Mouse (Mus musculus) megakaryocyte, embryonic 14.5 days (primary cell): Measurements from ENCODE around the gene Pgpep1. TPM values are rescaled to one million over a fixed set of nuclear protein-coding genes. Genes with fewer than 3 reads are reported as not detected.
A peak's percentile ranks its signal among the peaks of the same experiment; 100 is the strongest.

Experiments used
- H3K27me3 ChIP-seq: replicated peaks from 2 replicates; pipeline ENCODE3; 2012; ENCODE audit warnings: inconsistent platforms
- H3K36me3 ChIP-seq: replicated peaks from 2 replicates; pipeline ENCODE3; 2012; ENCODE audit warnings: low read length, inconsistent platforms, mixed read lengths
- H3K4me1 ChIP-seq: 2 replicates; pipeline ENCODE4 v1.6.1; 2012; ENCODE audit warnings: inconsistent platforms
- H3K4me3 ChIP-seq: replicated peaks from 2 replicates; pipeline ENCODE3; 2012; ENCODE audit warnings: moderate library complexity, mild to moderate bottlenecking, inconsistent platforms
- H3K9me3 ChIP-seq: 2 replicates; pipeline ENCODE4 v1.6.1; 2012; ENCODE audit warnings: inconsistent platforms
- FLI1 ChIP-seq: IDR thresholded peaks from 2 replicates; pipeline ENCODE4 v1.6.1; 2012; ENCODE audit warnings: low read length, inconsistent platforms, mixed read lengths
- GATA1 ChIP-seq: IDR thresholded peaks from 3 replicates; pipeline ENCODE4 v1.6.1; 2012; ENCODE audit warnings: mixed read lengths, low read length, inconsistent platforms, borderline replicate concordance
- polyA plus RNA-seq: library from polyadenylated mRNA; stranded (reverse); fragments of >175 nt; gene quantifications from 2 replicates; pipeline ENCODE4 v1.2.3, GENCODE M21; 2012; ENCODE audit warnings: low replicate concordance; ENCODE audit not compliant: insufficient read depth

Pgpep1 gene
- polyA plus RNA-seq, 1 experiment: 10.5 TPM

DNA sequence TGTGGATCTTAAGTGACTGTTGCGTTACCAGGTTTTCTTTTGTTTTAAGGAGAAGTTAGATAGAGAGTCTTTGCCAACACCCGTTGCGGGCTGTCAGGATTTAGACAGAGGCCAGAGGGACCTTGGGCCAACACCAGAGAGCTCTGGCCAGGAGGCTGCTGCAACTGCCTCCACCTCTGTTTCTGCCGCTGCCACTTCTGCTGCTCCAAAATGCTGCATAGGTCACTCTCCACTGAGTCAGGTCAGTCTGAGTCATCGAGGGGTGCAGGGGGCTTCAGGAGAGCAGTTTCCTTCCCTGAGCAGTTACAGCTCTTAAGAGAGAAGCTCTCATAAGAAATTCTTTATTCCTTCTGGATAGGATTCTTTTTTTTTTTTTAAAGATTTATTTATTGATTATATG lies 33.1 kb downstream of the Pgpep1 start:
- TF ChIP-seq GATA1 (no peak), FLI1 (no peak)
- Histone ChIP-seq H3K9me3 (peaks cover 4% of the 10 kb centered on the region; the same call in 1 of the 2 replicates), H3K4me3 (no peak overlapping the region), H3K4me1 (peaks cover 51% of the 10 kb centered on the region), H3K36me3 (no peaks in the 10 kb centered on the region), H3K27me3 (no peaks in the 10 kb centered on the region)

- TF ChIP-seq GATA1: no peak
- TF ChIP-seq FLI1: no peak
- no peaks in the 10 kb centered on the region for H3K27me3 ChIP-seq
- peaks cover 4% of the 10 kb centered on the region; the same call in 1 of the 2 replicates for H3K9me3 ChIP-seq
- H3K4me1 ChIP-seq: peaks cover 46% of the 10 kb centered on the region
- no peak overlapping the region for H3K4me3 ChIP-seq
- no peaks in the 10 kb centered on the region for H3K36me3 ChIP-seq
Observed at GRCm38 (mm10) chr8:70625104-70625503, 35.1 kb downstream of the Pgpep1 start.

DNA sequence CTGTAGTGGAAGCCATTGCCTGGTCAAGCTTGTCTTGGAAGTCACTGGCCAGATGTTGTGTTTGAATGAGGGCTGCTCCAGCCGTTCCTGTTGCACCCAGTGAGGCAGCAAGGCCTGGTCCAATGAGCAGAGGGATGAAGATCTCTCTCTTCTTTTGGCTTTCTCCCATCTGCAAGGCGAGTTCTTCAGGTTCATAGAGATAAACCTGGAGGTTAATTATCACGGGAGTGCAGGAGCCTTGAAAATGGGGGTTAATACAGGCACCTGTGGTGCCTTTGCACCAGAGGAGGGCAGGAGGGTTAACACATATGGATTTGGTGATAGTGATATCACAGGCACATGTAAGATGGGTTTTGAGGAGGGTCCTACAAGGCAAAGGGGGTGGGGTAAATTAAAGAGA lies 38.0 kb downstream of the Pgpep1 start:
- TF ChIP-seq GATA1: no peak
- no peak for TF ChIP-seq FLI1

DNA sequence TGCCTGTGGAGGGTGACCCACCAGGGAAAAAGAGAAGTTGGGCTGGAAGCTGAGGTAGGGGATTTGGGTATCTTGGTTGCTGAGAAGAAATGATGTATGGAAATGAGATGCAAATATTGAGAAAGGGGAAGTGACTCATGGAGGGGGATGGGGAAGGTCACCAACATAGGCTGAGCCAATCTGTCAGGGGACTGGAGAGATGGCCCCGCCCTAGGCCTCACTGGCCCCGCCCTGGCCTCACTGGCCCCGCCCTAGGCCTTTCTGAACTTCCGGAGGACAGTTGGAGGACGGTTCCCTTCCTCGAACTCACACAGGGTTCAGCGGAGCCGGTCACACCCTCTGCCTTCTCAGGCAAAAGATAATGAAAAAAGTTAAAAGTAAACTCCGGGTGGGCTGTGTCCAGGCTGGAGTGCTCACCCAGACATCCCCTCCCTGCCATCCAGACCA lies 41.3 kb downstream of the Pgpep1 start:
- Histone ChIP-seq H3K4me3 (peak overlapping the region; percentile 88), H3K4me1 (peaks cover 85% of the 10 kb centered on the region)

More for the DNA sequence above, 38.0 kb downstream of the Pgpep1 start:
- peaks cover 54% of the 10 kb centered on the region for H3K4me1 ChIP-seq
- H3K36me3 ChIP-seq: no peaks in the 10 kb centered on the region
- no peak overlapping the region for H3K4me3 ChIP-seq
- peaks cover 4% of the 10 kb centered on the region; the same call in 1 of the 2 replicates for H3K9me3 ChIP-seq
- H3K27me3 ChIP-seq: no peaks in the 10 kb centered on the region

GRCm38 (mm10) chr8:70617985-70618384 lies 42.2 kb downstream of the Pgpep1 start:
- no peaks in the 10 kb centered on the region for H3K9me3 ChIP-seq
- H3K36me3 ChIP-seq: no peaks in the 10 kb centered on the region
- H3K4me3 ChIP-seq: peak overlapping the region; percentile 88
- no peaks in the 10 kb centered on the region for H3K27me3 ChIP-seq
- no peak for TF ChIP-seq GATA1
- H3K4me1 ChIP-seq: peaks cover 91% of the 10 kb centered on the region

More for the DNA sequence above, 41.3 kb downstream of the Pgpep1 start:
- Histone ChIP-seq H3K27me3 (no peaks in the 10 kb centered on the region), H3K36me3 (no peaks in the 10 kb centered on the region), H3K9me3 (no peaks in the 10 kb centered on the region)
- TF ChIP-seq FLI1: no peak
- TF ChIP-seq GATA1: no peak

- TF ChIP-seq GATA1 (no peak), FLI1 (no peak)
- H3K4me3 ChIP-seq: peak overlapping the region; percentile 86
- H3K4me1 ChIP-seq: peaks cover 85% of the 10 kb centered on the region
- no peaks in the 10 kb centered on the region for H3K36me3 ChIP-seq
- no peaks in the 10 kb centered on the region for H3K9me3 ChIP-seq
- H3K27me3 ChIP-seq: no peaks in the 10 kb centered on the region
Observed at GRCm38 (mm10) chr8:70616645-70617044, 43.5 kb downstream of the Pgpep1 start.

- Histone ChIP-seq H3K4me1 (peaks cover 88% of the 10 kb centered on the region), H3K27me3 (no peaks in the 10 kb centered on the region), H3K9me3 (no peaks in the 10 kb centered on the region), H3K36me3 (no peaks in the 10 kb centered on the region), H3K4me3 (peak within 1 kb of the TSS; percentile 86)
- no peak for TF ChIP-seq GATA1
- no peak for TF ChIP-seq FLI1
Observed at GRCm38 (mm10) chr8:70615894-70616293, 44.3 kb downstream of the Pgpep1 start, which contains the start of gene Lrrc25. Gene Lrrc25 (plus strand): TSS chr8:70616155.

- TF ChIP-seq GATA1: no peak
- TF ChIP-seq FLI1: no peak
- Histone ChIP-seq H3K4me3 (peak overlapping the region; percentile 10), H3K9me3 (no peaks in the 10 kb centered on the region), H3K4me1 (peaks cover 87% of the 10 kb centered on the region), H3K36me3 (no peaks in the 10 kb centered on the region), H3K27me3 (no peaks in the 10 kb centered on the region)
Observed at GRCm38 (mm10) chr8:70615281-70615680, 44.9 kb downstream of the Pgpep1 start.

GRCm38 (mm10) chr8:70614469-70614868 lies 45.7 kb downstream of the Pgpep1 start:
- no peaks in the 10 kb centered on the region for H3K36me3 ChIP-seq

GRCm38 (mm10) chr8:70613763-70614162 lies 46.4 kb downstream of the Pgpep1 start:
- H3K36me3 ChIP-seq: no peaks in the 10 kb centered on the region
- H3K27me3 ChIP-seq: no peaks in the 10 kb centered on the region
- H3K9me3 ChIP-seq: no peaks in the 10 kb centered on the region
- no peak overlapping the region for H3K4me3 ChIP-seq
- H3K4me1 ChIP-seq: peaks cover 87% of the 10 kb centered on the region
- TF ChIP-seq FLI1 (no peak), GATA1 (no peak)

More at GRCm38 (mm10) chr8:70614469-70614868, 45.7 kb downstream of the Pgpep1 start:
- TF ChIP-seq GATA1 (no peak), FLI1 (no peak)
- peak overlapping the region; percentile 43 for H3K4me3 ChIP-seq
- H3K27me3 ChIP-seq: no peaks in the 10 kb centered on the region
- H3K9me3 ChIP-seq: no peaks in the 10 kb centered on the region
- peaks cover 87% of the 10 kb centered on the region for H3K4me1 ChIP-seq

- H3K27me3 ChIP-seq: no peaks in the 10 kb centered on the region
- H3K4me3 ChIP-seq: peak overlapping the region; percentile 95
- no peaks in the 10 kb centered on the region for H3K9me3 ChIP-seq
- H3K4me1 ChIP-seq: peaks cover 83% of the 10 kb centered on the region
- no peaks in the 10 kb centered on the region for H3K36me3 ChIP-seq
- TF ChIP-seq GATA1 (no peak), FLI1 (no peak)
Observed at GRCm38 (mm10) chr8:70611849-70612248, 48.3 kb downstream of the Pgpep1 start.
